Comparison of ENCODE assay signal across 11 mouse cellular contexts in genomic region chr11:100870968-100871350, GRCm38 (mm10).
"Had no signal": no experiment of that assay in that cellular context is flagged by ENCODE, and none has a peak within 500 bp of the region (broad histone marks: within the 10 kb centered on the region; RNA-seq: fewer than 3 reads in every experiment).

No protein-coding gene starts in this region.

- H3K4me3 ChIP-seq: intestine, embryonic 15.5 days; kidney, embryonic 15.5 days; left cerebral cortex, adult 2 months; liver, embryonic 13.5 days; megakaryocyte, embryonic 14.5 days; midbrain, embryonic 10.5 days had no signal

- H3K4me1 ChIP-seq: intestine, embryonic 15.5 days; megakaryocyte, embryonic 14.5 days; midbrain, embryonic 10.5 days had no signal

- H3K9me3 ChIP-seq: intestine, embryonic 15.5 days; kidney, embryonic 15.5 days; liver, embryonic 13.5 days; megakaryocyte, embryonic 14.5 days; midbrain, embryonic 10.5 days had no signal

- H3K36me3 ChIP-seq: intestine, embryonic 15.5 days; kidney, embryonic 15.5 days; midbrain, embryonic 10.5 days had no signal

- DNase-seq: liver, embryonic 13.5 days; lung, adult 2 months; midbrain, embryonic 14.5 days; right cerebral cortex, postnatal 4 days; spleen, adult 18-20 months had no signal

- H3K9ac ChIP-seq: intestine, embryonic 15.5 days; kidney, embryonic 15.5 days; liver, embryonic 13.5 days had no signal

- ATAC-seq: intestine, embryonic 15.5 days; lung, postnatal 0 days had no signal

- H3K27me3 ChIP-seq: intestine, embryonic 15.5 days; kidney, embryonic 15.5 days; liver, embryonic 13.5 days; megakaryocyte, embryonic 14.5 days had no signal

- H3K4me2 ChIP-seq: intestine, embryonic 15.5 days; kidney, embryonic 15.5 days; liver, embryonic 13.5 days had no signal

- H3K27ac ChIP-seq: intestine, embryonic 15.5 days; kidney, embryonic 15.5 days; left cerebral cortex, adult 2 months; liver, embryonic 13.5 days; midbrain, embryonic 10.5 days had no signal
